Mouse (Mus musculus) urinary bladder, postnatal 4 days (tissue): Measurements from ENCODE around the gene Nsd1.

Experiments used
- DNase-seq, 2 experiments: peaks; one replicate each; pipeline ENCODE4 v3.0.0; 2021 to 2022; ENCODE audit warnings: low spot score in 2 of 2

Nsd1 gene

DNA sequence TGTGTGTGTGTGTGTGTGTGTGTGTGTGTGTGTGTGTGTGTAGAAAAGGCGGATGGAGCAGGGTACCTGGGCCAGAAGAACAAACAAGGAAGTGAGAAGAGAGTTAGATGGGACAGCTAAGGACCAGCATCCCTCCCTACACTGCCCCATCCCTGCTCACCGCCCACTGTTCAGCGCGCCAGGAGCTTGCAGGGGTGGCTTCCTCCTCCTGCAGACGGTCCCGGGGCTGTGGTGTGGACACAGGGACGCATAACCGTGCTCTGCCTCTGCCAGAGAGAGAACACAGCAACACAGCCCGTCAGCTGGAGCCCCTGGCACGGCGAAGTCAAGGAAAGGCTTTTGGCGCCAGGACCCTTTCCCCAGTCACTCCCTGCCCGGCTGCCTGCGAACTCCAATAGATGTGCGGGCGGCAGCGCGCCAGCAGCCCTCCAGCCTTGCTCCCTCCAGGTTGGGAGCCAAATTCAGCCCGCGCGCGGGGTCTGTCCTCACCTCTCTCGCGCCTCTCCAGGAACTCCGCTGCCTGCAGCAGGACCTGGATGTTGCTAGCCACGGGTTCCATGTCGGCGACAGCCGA, 119.6 kb downstream of the Nsd1 start:
- DNase-seq = peak in 1 of 2 experiments; percentile 49

DNA sequence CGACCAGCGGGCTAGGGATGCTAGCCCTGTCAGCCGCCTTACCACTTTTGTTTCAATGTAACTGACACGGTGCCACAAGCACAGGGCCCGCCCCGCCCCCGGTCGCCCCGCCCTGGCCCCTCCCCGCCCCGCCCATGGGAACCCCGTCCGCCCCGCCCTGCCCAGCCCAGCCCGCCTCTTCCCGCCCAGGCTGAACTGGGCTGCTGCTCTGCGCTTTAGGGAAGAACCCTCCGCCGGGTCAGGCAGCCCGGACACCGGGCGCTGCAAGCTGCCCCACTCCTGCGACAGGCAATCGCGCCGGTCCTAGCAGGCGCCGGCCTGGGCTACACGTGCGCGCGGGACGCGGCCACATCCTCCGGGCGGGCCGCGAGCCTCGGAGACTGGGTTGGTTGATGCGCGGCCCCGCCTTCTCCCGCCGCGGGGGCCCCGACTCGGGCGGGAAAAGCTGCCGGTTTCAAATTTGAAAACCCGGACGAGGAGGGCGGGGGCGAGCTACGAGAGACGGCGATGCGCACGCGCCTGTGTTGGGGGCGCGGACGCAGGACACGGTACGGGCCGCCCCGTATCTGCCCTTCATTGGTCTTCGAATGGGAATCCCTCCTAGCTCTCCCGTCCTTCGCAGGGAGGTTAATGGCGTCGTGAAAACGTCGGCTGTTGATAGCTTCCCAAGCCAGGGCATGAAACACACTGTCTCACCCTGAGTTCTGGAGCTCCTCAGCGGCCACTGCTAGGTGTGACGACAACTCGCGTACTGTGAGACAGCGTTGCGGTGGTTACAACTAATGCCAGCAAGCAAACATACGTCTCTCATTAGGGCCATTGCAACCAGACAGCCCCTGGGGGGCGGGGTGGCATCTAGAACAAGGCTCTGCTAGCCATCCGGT, 120.3 kb downstream of the Nsd1 start, which contains the start of gene Mxd3:
Mxd3 (minus strand) TSS at position 141 of the 884 bp plus-strand sequence.
- DNase-seq = peak; percentile 83 to 86

DNA sequence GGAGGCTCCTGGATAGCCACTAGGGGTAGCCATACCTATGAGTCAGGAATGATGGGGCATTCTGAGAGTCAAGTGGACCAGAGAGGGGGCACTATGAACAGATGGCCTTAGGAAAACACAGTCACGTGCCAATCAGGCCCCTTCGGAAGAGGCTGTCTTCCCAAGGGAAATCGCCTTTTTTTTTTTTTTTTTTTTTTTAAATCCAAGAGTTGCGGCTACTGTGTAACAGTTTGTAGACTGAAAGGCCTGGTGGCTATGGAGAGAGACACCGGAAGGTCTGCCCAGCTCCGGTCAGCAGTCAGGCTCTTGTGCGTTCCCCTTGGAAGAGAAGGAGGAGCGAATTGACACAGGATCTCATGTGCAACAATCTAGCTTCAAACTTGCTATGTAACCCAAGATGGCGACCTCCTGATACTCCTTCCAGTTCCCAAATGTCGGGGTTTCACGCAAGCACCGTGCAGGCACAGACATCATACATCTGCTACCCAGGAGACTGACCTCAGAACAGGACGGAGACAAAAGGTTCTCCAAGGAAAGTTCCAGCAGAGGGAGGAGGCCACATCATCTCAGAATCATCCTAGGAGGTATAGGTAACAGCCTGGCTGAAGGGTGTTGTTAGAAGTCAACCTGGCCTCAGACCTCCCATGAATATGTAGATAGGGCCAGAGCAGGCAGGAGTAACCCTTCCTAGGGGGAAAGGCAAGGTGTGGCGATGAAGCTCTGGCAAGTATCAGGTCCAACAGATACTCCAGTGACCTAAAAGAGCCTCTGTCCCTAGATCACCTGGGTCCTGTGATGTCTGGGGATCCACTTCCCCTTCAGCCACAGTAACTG, 121.2 kb downstream of the Nsd1 start:
- no peak for DNase-seq

DNA sequence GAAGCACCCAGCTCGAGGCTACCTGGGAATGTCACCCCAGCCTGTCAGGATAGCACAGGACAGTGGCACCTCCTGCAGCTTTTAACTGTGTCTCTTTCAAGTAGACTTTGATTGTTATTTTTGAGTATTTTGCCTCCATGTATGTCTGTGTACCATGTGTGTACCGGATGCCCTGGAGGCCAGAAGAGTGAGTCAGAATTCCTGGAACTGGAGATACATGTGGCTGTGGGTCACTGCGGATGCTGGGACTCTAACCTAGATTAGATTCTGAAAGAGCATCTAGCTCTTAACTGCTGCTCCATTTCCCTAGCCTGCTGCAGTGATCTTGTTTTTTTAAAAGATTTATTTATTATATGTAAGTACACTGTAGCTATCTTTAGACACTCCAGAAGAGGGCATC, 122.7 kb downstream of the Nsd1 start:
- DNase-seq = no peak

DNA sequence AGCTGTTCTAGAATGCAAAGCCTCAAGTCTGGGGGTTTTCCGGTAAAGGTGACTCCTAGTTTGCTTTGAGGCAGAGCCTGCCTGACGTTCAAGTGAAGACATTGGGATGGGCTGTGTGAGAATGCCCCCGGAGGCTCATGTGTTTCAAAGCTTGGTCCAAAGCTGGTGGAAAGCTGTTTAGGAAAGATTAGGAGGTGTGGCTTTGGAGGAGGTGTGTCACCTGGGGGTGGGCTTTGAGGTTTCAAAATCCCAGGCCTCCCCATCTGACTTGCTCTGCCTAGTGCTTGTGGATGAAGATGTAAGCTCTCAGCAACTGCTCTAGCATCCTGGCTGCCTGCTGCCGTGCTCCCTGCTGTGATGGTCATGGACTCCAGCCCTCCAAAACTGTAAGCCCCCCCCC, 126.1 kb downstream of the Nsd1 start:
- no peak for DNase-seq

DNA sequence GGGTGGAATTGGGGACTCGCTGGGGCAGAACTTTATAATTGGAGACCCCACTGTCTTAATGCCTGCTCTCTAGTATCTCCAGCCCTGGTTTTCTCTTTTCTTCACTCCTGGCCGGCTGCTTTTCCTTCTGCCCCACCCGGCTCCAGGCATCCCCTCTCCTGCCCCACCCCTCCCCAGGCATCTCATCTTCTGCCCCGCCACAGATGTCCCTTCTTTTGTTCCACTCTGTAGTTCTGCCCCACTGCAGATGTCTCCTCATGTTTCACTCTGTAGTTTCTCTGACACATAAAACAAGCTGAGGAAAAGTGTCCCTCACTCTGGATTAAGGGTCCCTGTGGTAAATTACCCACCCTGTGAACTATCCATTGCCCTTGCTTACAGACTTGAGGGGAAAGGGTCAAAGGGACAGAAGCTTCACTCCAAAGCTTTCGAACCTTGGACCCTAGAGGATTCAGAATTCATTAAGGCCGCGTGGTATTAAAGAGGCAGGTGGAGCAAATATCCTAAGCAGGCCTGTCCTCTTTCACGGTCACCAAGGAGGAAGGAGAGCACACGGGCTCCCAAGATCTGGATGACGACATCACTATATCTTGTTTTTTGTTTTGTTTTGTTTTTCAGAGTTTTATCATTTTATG, 127.9 kb downstream of the Nsd1 start:
- no peak for DNase-seq

DNA sequence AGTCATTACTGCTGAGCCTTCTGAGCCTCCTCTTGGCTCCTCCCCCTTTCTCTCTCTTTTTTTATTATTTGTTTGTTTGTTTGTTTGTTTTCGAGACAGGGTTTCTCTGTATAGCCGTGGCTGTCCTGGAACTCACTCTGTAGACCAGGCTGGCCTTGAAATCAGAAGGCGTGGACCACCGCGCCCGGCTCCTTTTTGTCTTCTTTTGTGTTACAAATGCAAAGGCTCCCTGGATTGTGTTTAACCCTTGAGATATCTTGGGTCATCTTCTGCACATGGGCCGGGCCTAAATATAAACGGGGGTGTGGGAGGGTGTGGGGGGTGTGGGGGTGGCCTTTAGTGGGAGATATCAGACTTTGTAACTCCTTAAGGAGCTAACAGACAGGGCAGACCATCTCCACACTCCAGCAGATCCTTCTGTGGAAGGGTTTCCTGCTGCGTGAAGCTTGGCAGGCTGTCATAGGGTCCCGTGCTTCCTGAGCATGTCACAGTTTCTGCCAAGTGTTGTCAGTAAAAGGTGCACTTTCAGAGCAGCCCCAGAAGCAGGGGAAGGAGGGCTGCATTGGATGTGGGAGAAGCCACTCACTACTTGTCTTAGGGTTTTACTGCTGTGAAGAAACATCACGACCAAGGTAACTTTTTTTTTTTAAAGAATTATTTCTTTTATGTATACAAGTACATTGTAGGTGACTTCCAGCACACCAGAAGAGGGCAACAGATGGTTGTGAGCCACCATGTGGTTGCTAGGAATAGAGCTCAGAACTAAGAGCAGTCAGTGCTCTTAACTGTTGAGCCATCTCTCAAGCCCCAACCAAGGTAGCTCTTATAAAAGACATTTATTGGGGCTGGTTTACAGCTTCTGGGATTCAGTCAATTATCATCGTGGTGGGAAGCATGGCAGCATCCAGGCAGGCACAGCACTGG, 128.8 kb downstream of the Nsd1 start:
- no peak for DNase-seq

DNA sequence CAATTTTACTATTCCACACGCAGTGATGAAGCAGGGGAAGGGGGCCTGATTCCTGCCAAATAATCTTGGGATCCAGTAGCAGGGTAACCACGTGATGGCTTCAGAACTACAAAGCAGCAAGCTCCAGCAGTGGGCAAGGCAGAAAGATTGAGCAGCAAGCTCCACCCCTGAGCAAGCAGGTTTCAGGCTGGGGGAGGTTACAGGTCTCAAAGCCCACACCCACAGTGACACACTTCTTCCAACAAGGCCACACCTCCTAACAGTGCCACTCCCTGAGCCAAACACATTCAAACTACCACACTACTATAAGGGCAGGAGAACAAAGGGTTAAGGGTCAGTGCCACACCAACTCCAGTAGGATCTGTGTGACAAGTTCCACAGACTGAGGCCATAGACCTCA, 129.7 kb downstream of the Nsd1 start:
- DNase-seq = no peak

DNA sequence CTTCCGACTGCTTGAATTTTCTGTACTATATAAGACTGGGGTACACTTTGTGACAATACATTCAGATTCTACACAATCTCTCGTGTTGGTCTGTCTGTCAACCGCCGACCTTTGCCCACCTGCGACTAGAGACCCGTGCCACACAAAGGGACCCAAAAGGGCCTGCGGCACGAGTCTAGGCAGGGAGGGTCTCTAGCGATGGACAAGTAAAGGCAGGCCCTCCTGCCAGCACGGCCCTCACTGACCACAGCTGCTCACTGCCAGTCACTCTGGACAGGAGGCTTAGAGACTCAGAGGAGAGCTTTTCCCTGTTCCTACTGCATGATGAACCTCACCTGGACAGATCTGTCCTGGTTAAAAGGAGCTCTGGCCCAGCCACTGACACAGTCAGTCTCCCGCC, 132.9 kb downstream of the Nsd1 start:
- no peak for DNase-seq

DNA sequence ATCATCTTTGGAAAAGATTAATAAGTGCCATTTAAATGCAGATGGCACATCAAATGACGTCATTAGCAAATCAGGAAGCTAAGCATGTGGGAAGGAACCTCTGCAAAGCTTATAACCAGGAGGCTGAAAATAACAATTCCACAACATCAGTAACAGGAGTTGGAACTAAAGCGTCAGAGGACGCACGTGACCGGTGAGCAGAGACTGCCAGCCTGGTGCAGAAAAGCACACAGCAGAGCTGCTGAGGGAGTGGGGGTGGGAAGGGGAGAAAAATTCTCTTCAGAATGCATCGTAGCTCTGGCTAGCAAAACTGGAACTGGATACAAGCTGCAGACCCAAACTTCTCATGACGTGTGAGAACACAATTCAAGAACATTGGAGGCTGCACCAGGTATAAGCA, 134.7 kb downstream of the Nsd1 start:
- no peak for DNase-seq

DNA sequence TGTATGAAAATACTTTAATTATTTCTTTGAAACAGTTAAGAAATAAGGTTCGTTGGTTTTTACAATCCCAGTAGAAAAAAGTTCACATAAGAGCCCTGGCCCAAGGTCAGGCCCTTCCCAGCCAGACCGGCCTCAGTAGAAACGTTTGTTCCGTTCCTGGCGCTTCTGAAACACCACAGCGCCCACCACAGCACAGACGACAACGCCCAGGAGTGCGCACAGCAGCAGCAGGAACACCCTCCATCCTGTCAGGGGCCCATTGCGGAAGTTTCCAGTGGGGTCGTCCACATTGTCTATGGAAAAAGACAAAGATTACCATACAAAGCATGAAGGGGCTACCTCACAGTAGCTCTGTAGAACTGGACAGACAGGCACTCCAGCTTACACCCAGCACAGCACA, 137.2 kb downstream of the Nsd1 start:
- DNase-seq = no peak

DNA sequence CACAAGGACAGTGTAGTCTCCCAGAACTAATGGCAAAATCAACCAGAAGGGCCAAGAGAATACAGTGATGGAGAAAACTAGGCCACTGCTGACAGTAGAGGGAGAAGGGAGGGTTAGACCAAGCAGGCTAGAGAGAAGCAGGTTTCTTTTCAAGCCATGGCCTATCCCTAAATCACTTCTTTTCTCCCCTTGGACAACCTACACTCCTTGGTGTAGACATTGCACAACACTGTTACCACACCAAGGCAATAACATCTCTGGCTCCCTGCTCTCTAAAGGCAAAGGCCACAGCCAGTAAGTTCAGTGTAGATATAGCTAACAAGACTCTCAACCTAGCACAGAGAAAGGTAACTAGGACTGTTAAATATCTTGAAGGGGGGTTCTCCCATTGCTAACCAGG, 151.6 kb downstream of the Nsd1 start:
- no peak for DNase-seq

DNA sequence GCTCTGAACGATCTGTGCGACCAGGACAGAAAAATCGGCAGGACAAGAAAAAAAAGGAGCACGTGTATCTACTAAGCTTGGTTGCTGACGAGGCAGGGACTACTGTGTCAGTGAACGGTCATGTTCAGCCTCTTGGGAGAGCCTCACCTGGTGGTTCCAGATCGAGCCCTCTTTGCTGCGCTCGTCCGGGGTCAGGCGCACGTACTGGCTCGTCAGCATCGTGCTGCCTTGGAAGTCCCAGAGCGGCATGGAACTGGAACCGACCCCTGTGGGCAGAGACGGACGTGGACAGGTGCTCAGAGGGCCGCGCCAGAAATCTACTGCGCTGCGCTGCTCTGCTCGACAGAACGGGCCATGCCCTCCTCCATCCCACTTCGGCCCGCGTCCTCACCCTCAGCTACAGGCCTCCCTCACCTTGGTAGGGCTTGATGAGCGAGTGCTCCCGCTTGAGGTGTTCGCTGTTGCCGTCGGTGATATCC, 152.4 kb downstream of the Nsd1 start:
- DNase-seq = no peak

DNA sequence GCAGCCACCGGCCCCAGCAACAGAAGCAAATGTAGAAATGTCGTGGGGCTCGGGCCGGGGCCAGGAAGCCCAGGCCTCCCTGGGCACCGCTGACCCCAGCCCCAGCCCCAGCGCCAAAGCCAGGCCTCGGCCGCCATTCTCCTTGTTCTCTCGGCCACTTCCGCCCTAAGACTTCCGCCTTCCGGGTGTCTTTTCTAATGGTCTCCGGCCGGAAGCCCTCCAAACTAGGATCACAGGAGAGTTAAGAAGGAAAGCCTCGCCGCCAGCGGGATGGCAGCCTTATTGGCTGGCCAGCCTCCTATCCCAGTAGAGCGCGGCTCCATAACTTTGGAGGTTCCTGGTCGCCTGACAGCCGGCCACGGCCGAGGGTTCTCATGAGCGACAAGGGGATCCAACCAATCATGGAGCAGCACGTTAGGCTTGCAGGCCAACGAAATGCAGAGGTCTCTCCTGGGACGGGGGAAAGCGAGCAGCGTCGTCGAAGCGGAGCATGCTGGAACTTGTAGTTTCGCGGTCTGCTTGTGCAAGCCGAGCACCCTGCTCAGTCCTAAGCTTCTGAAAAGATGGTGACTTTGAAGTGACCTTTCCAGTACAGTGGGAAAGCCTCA, 153.0 kb downstream of the Nsd1 start, which contains the start of gene Lman2:
Lman2 (minus strand) TSS at position 331 of the 608 bp plus-strand sequence.
- DNase-seq = peak; percentile 95 to 98
